Mouse (Mus musculus): ENCODE data around the gene Mylpf. TPM values are rescaled to one million over a fixed set of nuclear protein-coding genes. Genes with fewer than 3 reads are reported as not detected.

The Mylpf gene
- total and polyA plus RNA-seq, 2 experiments, result 0.71 to 8.6 TPM

- DNase-seq (ENCODE audit: extremely low read depth, low read depth, low spot score), result no peak
- no peak for TF ChIP-seq CTCF (IDR thresholded peaks at IDR 0.05; ENCODE audit: low read depth, low read length)
- no peak for TF ChIP-seq POLR2A (IDR thresholded peaks at IDR 0.05; ENCODE audit: extremely low read depth, insufficient read depth, low read length)
- Histone ChIP-seq H3K9ac (ENCODE audit: low read depth, low read length) (peak overlapping the region; percentile 85), H3K79me2 (ENCODE audit: control insufficient read depth, insufficient read depth, low read length) (no peaks in the 10 kb centered on the region), H3K4me1 (ENCODE audit: control insufficient read depth, insufficient read depth, low read length) (peaks cover 4% of the 10 kb centered on the region; the same call in 1 of the 2 replicates), H3K27me3 (ENCODE audit: control insufficient read depth, insufficient read depth, low read length) (no peaks in the 10 kb centered on the region), H3K4me3 (ENCODE audit: insufficient read depth, low read depth, low read length) (peak overlapping the region; percentile 76), H3K27ac (replicated peaks; ENCODE audit: insufficient read depth, low read depth, low read length) (peak overlapping the region; percentile 57; the same call in 1 of the 2 replicates), H3K36me3 (ENCODE audit: control insufficient read depth, insufficient read depth, low read length) (no peaks in the 10 kb centered on the region)
- 81% methylated on average over 6 of the region's 6 CpGs for WGBS
These were observed 44.7 kb downstream of the Mylpf start for GRCm38 (mm10) chr7:127253341-127253740.

GRCm38 (mm10) chr7:127253821-127254769 lies 45.4 kb downstream of the Mylpf start:
- peak overlapping the region; percentile 76 for H3K4me3 ChIP-seq (ENCODE audit: insufficient read depth, low read depth, low read length)
- no peaks in the 10 kb centered on the region for H3K79me2 ChIP-seq (ENCODE audit: control insufficient read depth, insufficient read depth, low read length)
- TF ChIP-seq CTCF (IDR thresholded peaks at IDR 0.05; ENCODE audit: low read depth, low read length) (0 out of 2 replicates have a peak, but pooled peaks have one; percentile 1), POLR2A (IDR thresholded peaks at IDR 0.05; ENCODE audit: extremely low read depth, insufficient read depth, low read length) (peak; percentile 30; the same call in 1 of the 2 replicates)
- H3K36me3 ChIP-seq (ENCODE audit: control insufficient read depth, insufficient read depth, low read length), result no peaks in the 10 kb centered on the region
- peaks cover 4% of the 10 kb centered on the region; the same call in 1 of the 2 replicates for H3K4me1 ChIP-seq (ENCODE audit: control insufficient read depth, insufficient read depth, low read length)
- peak overlapping the region; percentile 57 for H3K27ac ChIP-seq (replicated peaks; ENCODE audit: insufficient read depth, low read depth, low read length)
- under 1% methylated on average over 136 of the region's 136 CpGs for WGBS
- no peaks in the 10 kb centered on the region for H3K27me3 ChIP-seq (ENCODE audit: control insufficient read depth, insufficient read depth, low read length)
- peak overlapping the region; percentile 85 for H3K9ac ChIP-seq (ENCODE audit: low read depth, low read length)
- peak; percentile 86 for DNase-seq (ENCODE audit: extremely low read depth, low read depth, low spot score)

- Histone ChIP-seq H3K27ac (replicated peaks; ENCODE audit: insufficient read depth, low read depth, low read length) (no peak overlapping the region), H3K4me3 (ENCODE audit: insufficient read depth, low read depth, low read length) (no peak overlapping the region), H3K36me3 (ENCODE audit: control insufficient read depth, insufficient read depth, low read length) (no peaks in the 10 kb centered on the region), H3K79me2 (ENCODE audit: control insufficient read depth, insufficient read depth, low read length) (no peaks in the 10 kb centered on the region), H3K27me3 (ENCODE audit: control insufficient read depth, insufficient read depth, low read length) (no peaks in the 10 kb centered on the region), H3K4me1 (ENCODE audit: control insufficient read depth, insufficient read depth, low read length) (peaks cover 4% of the 10 kb centered on the region; the same call in 1 of the 2 replicates), H3K9ac (ENCODE audit: low read depth, low read length) (no peak overlapping the region)
- 26% methylated on average over 4 of the region's 4 CpGs for WGBS
- no peak for DNase-seq (ENCODE audit: extremely low read depth, low read depth, low spot score)
- TF ChIP-seq CTCF (IDR thresholded peaks at IDR 0.05; ENCODE audit: low read depth, low read length), result no peak
- no peak for TF ChIP-seq POLR2A (IDR thresholded peaks at IDR 0.05; ENCODE audit: extremely low read depth, insufficient read depth, low read length)
These were observed 46.3 kb downstream of the Mylpf start for GRCm38 (mm10) chr7:127255008-127255407.

GRCm38 (mm10) chr7:127255965-127256364 lies 47.3 kb downstream of the Mylpf start:
- DNase-seq (ENCODE audit: extremely low read depth, low read depth, low spot score), result no peak
- Histone ChIP-seq H3K4me3 (ENCODE audit: insufficient read depth, low read depth, low read length) (no peak overlapping the region), H3K27ac (replicated peaks; ENCODE audit: insufficient read depth, low read depth, low read length) (no peak overlapping the region), H3K9ac (ENCODE audit: low read depth, low read length) (no peak overlapping the region), H3K79me2 (ENCODE audit: control insufficient read depth, insufficient read depth, low read length) (no peaks in the 10 kb centered on the region), H3K36me3 (ENCODE audit: control insufficient read depth, insufficient read depth, low read length) (no peaks in the 10 kb centered on the region), H3K27me3 (ENCODE audit: control insufficient read depth, insufficient read depth, low read length) (no peaks in the 10 kb centered on the region), H3K4me1 (ENCODE audit: control insufficient read depth, insufficient read depth, low read length) (peaks cover 5% of the 10 kb centered on the region; the same call in 1 of the 2 replicates)
- WGBS, result 79% methylated on average over 2 of the region's 2 CpGs
- TF ChIP-seq CTCF (IDR thresholded peaks at IDR 0.05; ENCODE audit: low read depth, low read length) (no peak), POLR2A (IDR thresholded peaks at IDR 0.05; ENCODE audit: extremely low read depth, insufficient read depth, low read length) (no peak)

GRCm38 (mm10) chr7:127256518-127256917 lies 47.8 kb downstream of the Mylpf start:
- WGBS, result 93% methylated on average over 5 of the region's 5 CpGs
- Histone ChIP-seq H3K9ac (ENCODE audit: low read depth, low read length) (no peak overlapping the region), H3K27ac (replicated peaks; ENCODE audit: insufficient read depth, low read depth, low read length) (no peak overlapping the region)

More at GRCm38 (mm10) chr7:127256518-127256917, 47.8 kb downstream of the Mylpf start:
- no peaks in the 10 kb centered on the region for H3K79me2 ChIP-seq (ENCODE audit: control insufficient read depth, insufficient read depth, low read length)
- no peak for DNase-seq (ENCODE audit: extremely low read depth, low read depth, low spot score)
- TF ChIP-seq POLR2A (IDR thresholded peaks at IDR 0.05; ENCODE audit: extremely low read depth, insufficient read depth, low read length) (no peak), CTCF (IDR thresholded peaks at IDR 0.05; ENCODE audit: low read depth, low read length) (no peak)
- H3K36me3 ChIP-seq (ENCODE audit: control insufficient read depth, insufficient read depth, low read length), result no peaks in the 10 kb centered on the region
- no peak overlapping the region for H3K4me3 ChIP-seq (ENCODE audit: insufficient read depth, low read depth, low read length)
- no peaks in the 10 kb centered on the region for H3K27me3 ChIP-seq (ENCODE audit: control insufficient read depth, insufficient read depth, low read length)
- peaks cover 7% of the 10 kb centered on the region; the same call in 1 of the 2 replicates for H3K4me1 ChIP-seq (ENCODE audit: control insufficient read depth, insufficient read depth, low read length)
